Mouse (Mus musculus) kidney, embryonic 15.5 days (tissue): ENCODE results near the gene Tpo. TPM values are rescaled to one million over a fixed set of nuclear protein-coding genes. Genes with fewer than 3 reads are reported as not detected.

Source experiments
- ATAC-seq: fragments of 200-750 bp; cut with Nextera tagmentation; replicated peaks from 2 replicates; pipeline ENCODE4 v1.8.0; 2017; ENCODE audit warnings: moderate TSS enrichment; ENCODE audit not compliant: low FRiP score
- H3K27ac ChIP-seq: fragments of 300-500 bp; sonication (generic); 2 replicates; pipeline ENCODE4 v1.5.1; 2015; ENCODE audit warnings: mild to moderate bottlenecking, inconsistent platforms
- H3K27me3 ChIP-seq: fragments of 300-500 bp; sonication (generic); 2 replicates; pipeline ENCODE4 v1.6.1; 2015; ENCODE audit warnings: inconsistent platforms
- H3K36me3 ChIP-seq: fragments of 300-500 bp; sonication (generic); 2 replicates; pipeline ENCODE4 v1.6.1; 2015; ENCODE audit warnings: inconsistent platforms
- H3K4me1 ChIP-seq: fragments of 300-500 bp; sonication (generic); 2 replicates; pipeline ENCODE4 v1.6.1; 2015; ENCODE audit warnings: inconsistent platforms
- H3K4me2 ChIP-seq: fragments of 300-500 bp; sonication (generic); 2 replicates; pipeline ENCODE4 v1.6.1; 2015; ENCODE audit warnings: moderate library complexity, mild to moderate bottlenecking, inconsistent platforms
- H3K4me3 ChIP-seq: fragments of 300-500 bp; sonication (generic); replicated peaks from 2 replicates; pipeline ENCODE4 v1.5.1; 2015; ENCODE audit warnings: mild to moderate bottlenecking, inconsistent platforms
- H3K9ac ChIP-seq: fragments of 300-500 bp; sonication (generic); 2 replicates; pipeline ENCODE4 v1.6.1; 2015; ENCODE audit warnings: mild to moderate bottlenecking, inconsistent platforms
- H3K9me3 ChIP-seq: fragments of 300-500 bp; sonication (generic); replicated peaks from 2 replicates; pipeline ENCODE4 v1.6.1; 2016; ENCODE audit warnings: inconsistent platforms
- WGBS: fragments of 180-500 bp; shearing (Covaris S2); methylation state at CpG from one replicate; pipeline ENCODE4 v1.1.7; 2015; ENCODE audit warnings: mixed read lengths; 5-methylcytosine and 5-hydroxymethylcytosine counted together
- polyA plus RNA-seq: library from polyadenylated mRNA; unstranded; fragments of >200 nt; fragmentation: Nextera tagmentation; extraction: Ambion mirVana; gene quantifications from 2 replicates; pipeline ENCODE4 v1.2.1, GENCODE M21; 2015

The Tpo gene
- polyA plus RNA-seq, 1 experiment from 2014 or later: not detected

DNA sequence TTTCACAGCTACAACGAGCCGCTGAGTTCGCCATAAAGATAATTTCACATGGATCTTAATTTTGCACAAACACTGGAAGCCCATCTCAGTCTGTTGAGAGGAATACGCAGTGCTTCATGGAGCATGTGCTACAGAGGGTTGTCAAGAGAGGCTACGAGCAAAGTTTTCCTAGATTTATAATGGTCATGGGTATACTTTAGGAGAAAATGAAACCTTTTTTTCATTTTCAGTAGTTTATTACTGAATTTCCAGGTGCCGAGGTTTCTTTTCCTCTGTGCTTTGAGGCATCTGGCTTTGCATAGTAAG is 3.1 kb downstream of the Tpo start:
- 58% methylated on average over 6 of the region's 6 CpGs for WGBS
- no peaks in the 10 kb centered on the region for H3K9me3 ChIP-seq
- no peaks in the 10 kb centered on the region for H3K36me3 ChIP-seq
- H3K4me3 ChIP-seq: no peak overlapping the region
- 0 out of 2 replicates have a peak overlapping the region, but pooled peaks have one; percentile 2 for H3K4me2 ChIP-seq
- no peaks in the 10 kb centered on the region for H3K4me1 ChIP-seq
- no peaks in the 10 kb centered on the region for H3K27me3 ChIP-seq
- no peak for ATAC-seq
- no peak overlapping the region for H3K9ac ChIP-seq
- no peak overlapping the region for H3K27ac ChIP-seq

DNA sequence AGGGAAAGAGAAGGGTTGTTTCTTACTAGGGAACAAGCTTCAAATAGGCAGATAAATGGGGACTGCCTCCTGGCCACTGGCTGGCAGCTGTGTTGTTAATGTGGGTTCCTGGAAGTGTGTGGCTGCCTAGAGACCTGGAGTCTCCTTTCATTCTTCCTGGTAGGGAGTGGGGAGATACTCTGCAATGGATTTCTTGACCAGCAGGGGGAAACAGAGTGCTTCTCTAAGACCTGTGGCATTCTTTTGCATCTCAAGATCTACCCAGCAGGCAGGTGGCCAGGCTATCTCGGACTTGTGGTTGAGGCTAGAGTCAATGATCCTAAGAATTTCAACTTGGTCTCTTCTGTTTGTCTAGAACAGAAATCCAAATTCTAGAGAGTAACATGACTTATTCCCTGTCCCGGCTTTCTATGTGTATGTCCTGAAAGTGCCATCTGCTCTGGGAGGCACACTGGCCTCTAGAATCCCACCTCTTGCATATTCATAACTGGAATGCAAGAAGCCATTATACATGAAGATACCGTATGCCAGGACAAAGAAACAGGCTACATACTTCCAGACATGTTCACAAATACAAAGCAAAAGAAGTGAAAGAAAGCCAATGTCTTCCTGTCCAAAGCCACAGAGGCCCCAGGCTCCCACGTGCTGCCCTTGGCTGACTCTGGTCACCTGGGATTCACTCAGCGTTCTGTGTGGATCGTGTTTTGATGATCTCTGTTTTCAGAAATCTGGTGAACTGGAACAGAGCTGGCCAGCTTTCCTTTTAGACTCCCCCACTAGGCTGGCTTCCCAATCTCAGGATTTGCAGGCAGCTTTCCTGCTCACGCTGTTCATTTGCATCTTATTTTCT is 3.6 kb downstream of the Tpo start:
- ATAC-seq: peak; percentile 79
- H3K36me3 ChIP-seq: no peaks in the 10 kb centered on the region
- no peaks in the 10 kb centered on the region for H3K4me1 ChIP-seq
- no peak overlapping the region for H3K4me3 ChIP-seq
- no peaks in the 10 kb centered on the region for H3K27me3 ChIP-seq
- no peaks in the 10 kb centered on the region for H3K9me3 ChIP-seq
- no peak overlapping the region for H3K9ac ChIP-seq
- H3K27ac ChIP-seq: no peak overlapping the region
- 0 out of 2 replicates have a peak overlapping the region, but pooled peaks have one; percentile 2 for H3K4me2 ChIP-seq
- WGBS: 45% methylated on average over 7 of the region's 7 CpGs

DNA sequence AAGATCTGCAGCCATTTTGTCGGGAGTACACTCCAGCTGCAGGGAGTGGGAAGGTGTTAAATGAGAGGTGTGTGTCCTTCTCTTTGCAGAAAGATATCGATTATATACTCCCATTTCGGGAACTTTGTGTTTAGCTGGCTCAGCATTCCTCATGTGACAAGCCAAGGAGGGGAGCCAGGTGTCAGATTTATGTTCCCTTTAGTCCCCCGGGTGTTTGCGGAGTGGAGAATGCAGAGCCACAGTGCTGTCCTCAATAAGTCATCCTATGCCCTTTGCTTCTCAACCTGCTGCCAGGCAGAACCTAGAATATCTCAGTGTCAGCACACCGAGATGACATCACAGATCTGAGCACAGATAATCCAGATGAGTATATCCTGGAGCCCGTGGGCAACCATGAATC is 10.1 kb downstream of the Tpo start:
- no peak for ATAC-seq
- Histone ChIP-seq H3K9ac (no peak overlapping the region), H3K27ac (no peak overlapping the region), H3K9me3 (no peaks in the 10 kb centered on the region), H3K36me3 (no peaks in the 10 kb centered on the region), H3K4me3 (no peak overlapping the region), H3K4me2 (no peak overlapping the region), H3K27me3 (no peaks in the 10 kb centered on the region), H3K4me1 (no peaks in the 10 kb centered on the region)
- WGBS: 37% methylated on average over 7 of the region's 7 CpGs

DNA sequence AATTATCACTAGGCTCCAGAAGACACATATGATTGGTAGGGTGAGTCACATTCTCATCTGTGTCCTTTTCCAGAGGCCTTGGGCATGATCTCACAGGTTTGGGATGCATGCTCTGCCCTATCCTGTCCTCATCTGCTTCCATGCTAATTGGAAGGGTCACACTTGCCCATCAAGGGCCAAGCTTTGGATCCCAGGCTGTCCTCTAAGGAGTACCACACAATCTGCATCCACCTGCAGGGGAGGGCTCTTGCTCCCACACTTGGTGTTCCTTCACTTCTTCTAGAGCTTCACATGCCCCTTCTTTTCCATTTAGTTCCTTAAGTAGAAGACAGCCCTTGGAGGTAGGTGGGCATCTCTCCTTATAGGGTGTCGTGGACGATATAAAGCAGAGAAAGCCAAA is 20.2 kb downstream of the Tpo start:
- no peak for ATAC-seq
- Histone ChIP-seq H3K4me1 (no peaks in the 10 kb centered on the region), H3K27me3 (no peaks in the 10 kb centered on the region), H3K4me3 (no peak overlapping the region), H3K9me3 (no peaks in the 10 kb centered on the region), H3K9ac (no peak overlapping the region), H3K27ac (no peak overlapping the region), H3K4me2 (no peak overlapping the region), H3K36me3 (no peaks in the 10 kb centered on the region)
- 91% methylated on average over 2 of the region's 2 CpGs for WGBS

DNA sequence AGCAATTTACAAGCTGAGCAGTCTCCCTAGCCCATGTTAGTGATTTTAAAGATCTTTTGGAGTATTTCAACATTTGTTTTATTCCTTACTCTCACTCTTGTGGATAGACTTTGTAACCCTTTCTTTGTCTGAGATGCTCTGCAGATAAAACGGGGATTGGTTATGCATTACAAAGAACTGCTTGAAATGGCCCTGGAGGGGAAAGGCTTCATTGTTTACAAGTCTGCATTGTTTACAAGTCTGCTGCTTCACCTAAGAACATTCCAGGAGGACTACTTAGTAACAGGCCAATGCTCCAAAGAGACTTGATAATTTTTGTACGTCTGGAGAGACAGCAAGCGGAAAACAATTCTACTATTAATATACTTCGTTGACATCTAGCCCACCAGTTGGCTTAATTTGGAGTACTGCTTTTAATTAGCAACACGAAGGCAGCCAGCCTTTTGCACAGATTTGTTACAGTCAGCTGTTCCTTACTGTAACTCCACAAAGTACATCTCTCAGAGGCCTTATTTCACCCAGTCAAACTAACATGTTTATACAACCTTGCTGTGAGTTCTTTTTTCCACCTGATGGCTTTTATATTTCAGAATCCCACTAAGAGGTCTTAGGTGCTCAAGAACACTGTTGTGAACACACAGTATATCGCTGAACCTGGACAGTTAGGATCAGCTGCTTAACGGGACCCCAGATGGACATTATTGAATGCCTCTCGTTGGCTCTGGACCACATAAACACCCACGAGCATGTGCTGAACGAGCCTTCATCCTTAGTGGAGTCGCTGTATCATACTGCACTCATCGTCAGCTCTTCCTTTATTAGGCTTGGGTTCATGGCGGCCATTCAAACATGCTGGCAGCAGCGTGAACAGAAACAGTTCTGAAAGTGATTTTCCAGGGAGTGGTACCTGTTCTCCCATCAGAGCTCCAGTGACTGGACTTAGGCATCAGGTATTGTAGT is 22.5 kb downstream of the Tpo start:
- H3K4me3 ChIP-seq: no peak overlapping the region
- ATAC-seq: no peak
- H3K36me3 ChIP-seq: no peaks in the 10 kb centered on the region
- H3K27ac ChIP-seq: no peak overlapping the region
- no peaks in the 10 kb centered on the region for H3K9me3 ChIP-seq
- no peaks in the 10 kb centered on the region for H3K27me3 ChIP-seq
- 82% methylated on average over 14 of the region's 14 CpGs for WGBS
- no peak overlapping the region for H3K4me2 ChIP-seq
- H3K9ac ChIP-seq: no peak overlapping the region
- H3K4me1 ChIP-seq: no peaks in the 10 kb centered on the region

DNA sequence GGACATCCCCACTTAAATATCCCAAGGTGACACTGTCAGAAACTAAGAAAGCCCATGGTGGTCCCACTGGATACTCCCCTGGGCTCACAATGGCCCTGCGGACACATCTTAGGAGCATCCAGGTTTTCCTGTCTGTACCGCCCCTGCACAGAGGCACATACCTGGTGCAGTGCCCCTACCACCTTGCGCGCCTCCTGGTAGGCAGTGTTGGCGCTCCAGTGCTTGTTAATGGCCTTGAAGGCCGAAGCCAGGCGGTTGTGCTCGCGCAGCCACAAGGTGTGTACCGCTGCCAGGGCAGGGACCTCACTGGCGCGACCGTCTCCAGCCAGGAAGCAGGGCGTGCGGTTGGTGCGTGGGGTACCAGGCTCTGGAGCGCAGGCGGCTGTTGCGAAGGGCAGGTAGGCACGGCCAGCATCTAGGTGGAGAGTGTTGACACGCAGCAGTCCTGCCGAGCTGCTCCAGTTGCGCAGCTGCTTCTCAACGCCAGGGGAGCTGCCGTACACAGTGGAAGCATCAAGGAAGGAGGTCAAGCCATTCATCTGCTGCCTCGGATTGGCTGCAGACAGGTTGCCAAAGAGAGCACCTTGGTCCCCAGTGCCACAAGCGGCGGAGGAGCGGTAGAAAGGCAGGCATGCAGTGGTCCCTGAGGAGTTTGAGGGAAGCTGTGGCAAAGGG is 29.4 kb downstream of the Tpo start:
- Histone ChIP-seq H3K9ac (no peak overlapping the region), H3K27me3 (peaks cover 6% of the 10 kb centered on the region; the same call in 1 of the 2 replicates), H3K36me3 (no peaks in the 10 kb centered on the region), H3K4me2 (peak overlapping the region; percentile 39), H3K9me3 (no peaks in the 10 kb centered on the region), H3K4me3 (no peak overlapping the region), H3K4me1 (0 out of 2 replicates have a peak, but pooled peaks cover 4% of the 10 kb centered on the region), H3K27ac (no peak overlapping the region)
- 0 out of 2 replicates have a peak, but pooled peaks have one; percentile 15 for ATAC-seq
- WGBS: 39% methylated on average over 29 of the region's 29 CpGs

DNA sequence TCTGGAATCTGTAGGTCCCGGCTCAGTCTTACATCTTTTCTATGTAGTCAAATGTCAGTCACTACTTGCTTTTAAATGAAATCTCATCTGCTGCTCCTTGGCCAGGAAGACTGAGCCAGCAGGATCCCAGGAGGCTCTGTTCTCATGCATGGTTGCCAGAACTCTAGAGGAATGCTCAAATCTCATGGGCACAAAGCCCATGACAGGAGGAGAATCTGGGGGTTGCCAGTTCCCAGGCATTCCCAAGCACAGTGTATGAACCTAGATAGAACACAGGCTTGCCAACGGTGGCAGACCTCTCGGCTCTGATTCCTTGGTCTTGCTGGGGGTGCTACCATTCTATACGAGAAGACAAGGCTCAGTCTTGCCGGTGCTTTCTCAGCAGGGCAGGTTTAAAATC is 40.3 kb downstream of the Tpo start:
- no peak overlapping the region for H3K9ac ChIP-seq
- H3K27ac ChIP-seq: no peak overlapping the region
- no peaks in the 10 kb centered on the region for H3K9me3 ChIP-seq
- ATAC-seq: no peak
- no peak overlapping the region for H3K4me3 ChIP-seq
- H3K27me3 ChIP-seq: no peaks in the 10 kb centered on the region
- 95% methylated on average over 5 of the region's 5 CpGs for WGBS
- H3K36me3 ChIP-seq: no peaks in the 10 kb centered on the region
- H3K4me1 ChIP-seq: no peaks in the 10 kb centered on the region
- H3K4me2 ChIP-seq: no peak overlapping the region

DNA sequence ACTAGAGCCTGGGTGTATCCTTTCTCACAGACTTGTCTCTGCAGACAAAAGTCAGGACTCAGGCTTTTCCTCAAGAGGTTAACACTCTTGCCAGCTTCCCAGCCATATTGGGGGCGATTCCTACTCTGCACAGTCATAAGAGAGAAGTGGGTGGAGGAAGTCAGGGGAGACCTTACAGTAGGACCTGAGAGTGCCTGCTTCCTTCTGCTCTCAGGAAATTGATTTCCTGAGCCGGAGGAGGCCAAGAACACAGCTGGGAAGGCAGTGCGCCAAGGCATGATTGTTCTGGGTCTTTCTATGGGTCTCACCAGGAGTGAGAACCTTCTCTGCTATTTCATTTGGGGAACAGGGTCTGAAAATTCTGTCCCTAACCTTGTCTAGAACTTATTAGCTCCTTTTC is 48.5 kb downstream of the Tpo start:
- 57% methylated on average over 3 of the region's 3 CpGs for WGBS
- Histone ChIP-seq H3K36me3 (no peaks in the 10 kb centered on the region), H3K9me3 (0 out of 2 replicates have a peak, but pooled peaks cover 4% of the 10 kb centered on the region), H3K27ac (no peak overlapping the region), H3K4me3 (no peak overlapping the region), H3K27me3 (no peaks in the 10 kb centered on the region), H3K9ac (no peak overlapping the region), H3K4me1 (no peaks in the 10 kb centered on the region), H3K4me2 (no peak overlapping the region)
- no peak for ATAC-seq

DNA sequence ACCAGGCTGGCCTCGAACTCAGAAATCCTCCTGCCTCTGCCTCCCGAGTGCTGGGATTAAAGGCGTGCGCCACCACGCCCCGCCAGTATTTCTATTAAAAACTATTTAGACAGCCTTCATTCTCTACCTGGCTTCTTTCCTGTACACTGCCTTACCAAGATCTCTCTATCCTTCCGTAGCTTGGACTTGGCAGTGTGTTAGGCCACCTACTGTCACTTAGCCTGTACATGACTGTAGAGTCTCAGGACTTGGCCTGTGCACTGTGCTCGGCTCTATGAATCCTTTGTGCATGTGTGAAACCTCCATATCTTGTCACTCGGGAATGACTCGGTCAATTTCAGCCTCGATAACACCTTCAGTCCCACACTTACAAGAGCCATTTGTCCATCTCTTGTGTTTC is 55.4 kb downstream of the Tpo start:
- Histone ChIP-seq H3K27ac (no peak overlapping the region), H3K4me2 (no peak overlapping the region), H3K4me3 (no peak overlapping the region), H3K36me3 (no peaks in the 10 kb centered on the region), H3K4me1 (no peaks in the 10 kb centered on the region), H3K9ac (no peak overlapping the region), H3K27me3 (no peaks in the 10 kb centered on the region), H3K9me3 (0 out of 2 replicates have a peak, but pooled peaks cover 4% of the 10 kb centered on the region)
- ATAC-seq: no peak
- WGBS: 93% methylated on average over 11 of the region's 11 CpGs

DNA sequence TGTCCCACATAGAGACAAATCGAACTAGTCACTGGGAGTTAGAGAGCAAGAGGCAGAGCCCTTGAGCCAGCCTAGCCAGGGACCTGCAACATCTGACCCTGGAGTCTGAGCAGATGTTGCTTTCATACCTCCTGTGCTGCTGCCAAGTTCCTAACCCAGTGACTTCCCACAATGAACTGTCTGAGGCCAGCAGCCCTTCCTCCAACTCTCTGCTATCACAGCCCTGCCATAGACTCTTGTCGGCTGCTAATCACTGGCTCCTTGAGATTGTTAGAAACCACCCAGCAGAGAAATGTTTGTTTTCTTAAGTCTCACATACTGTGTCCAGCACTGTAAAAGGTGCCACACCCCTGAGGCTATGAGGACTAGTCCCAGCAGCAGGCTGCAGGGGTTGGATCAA is 56.1 kb downstream of the Tpo start:
- ATAC-seq: no peak
- no peak overlapping the region for H3K27ac ChIP-seq
- no peaks in the 10 kb centered on the region for H3K36me3 ChIP-seq
- H3K9me3 ChIP-seq: 0 out of 2 replicates have a peak, but pooled peaks cover 4% of the 10 kb centered on the region
- H3K4me2 ChIP-seq: no peak overlapping the region
- no peak overlapping the region for H3K9ac ChIP-seq
- no peak overlapping the region for H3K4me3 ChIP-seq
- WGBS: 51% methylated on average over 2 of the region's 2 CpGs
- H3K27me3 ChIP-seq: no peaks in the 10 kb centered on the region
- no peaks in the 10 kb centered on the region for H3K4me1 ChIP-seq

DNA sequence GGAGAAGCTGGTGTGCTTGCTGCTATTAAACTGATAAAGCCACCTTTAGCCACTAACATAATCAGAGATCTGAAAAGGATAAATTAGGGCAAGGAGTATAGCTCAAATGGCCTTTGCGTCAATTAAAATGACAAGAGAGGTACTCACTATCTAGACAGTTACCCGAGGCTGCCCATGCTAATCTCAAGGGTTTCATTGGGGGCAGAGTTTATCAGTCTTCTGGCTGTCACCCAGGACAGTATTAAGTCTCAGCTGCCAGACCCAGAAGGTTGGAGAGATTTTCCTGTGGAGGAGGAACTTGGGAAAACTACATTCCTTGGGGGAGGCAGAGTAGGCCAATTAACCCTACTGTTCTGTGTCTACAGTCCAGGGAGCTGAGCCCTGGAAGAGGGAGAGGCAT is 63.1 kb downstream of the Tpo start:
- WGBS: 33% methylated on average over 2 of the region's 2 CpGs
- Histone ChIP-seq H3K4me1 (peaks cover 9% of the 10 kb centered on the region), H3K9ac (no peak overlapping the region), H3K4me2 (no peak overlapping the region), H3K27me3 (no peaks in the 10 kb centered on the region), H3K4me3 (no peak overlapping the region), H3K9me3 (no peaks in the 10 kb centered on the region), H3K36me3 (no peaks in the 10 kb centered on the region), H3K27ac (no peak overlapping the region)
- peak; percentile 67 for ATAC-seq

DNA sequence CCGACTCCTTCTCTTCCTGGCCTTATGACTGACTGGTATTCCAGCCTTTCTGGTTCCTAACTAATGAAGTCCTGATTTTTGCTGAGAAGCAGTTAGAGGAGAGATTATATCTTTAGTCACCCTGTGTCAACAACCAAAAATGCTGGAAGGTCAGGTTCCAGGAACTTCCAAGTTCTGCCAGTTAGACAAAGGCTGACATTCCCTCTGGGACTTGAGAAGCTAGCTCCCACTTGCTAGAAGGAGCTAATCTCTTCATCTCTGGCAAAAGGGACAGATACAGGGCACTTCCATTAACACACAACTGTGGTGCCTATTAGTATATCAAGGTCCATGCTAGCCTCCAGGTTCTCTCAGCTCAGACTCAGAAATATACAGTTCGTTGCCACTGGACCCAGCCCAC is 64.6 kb downstream of the Tpo start:
- no peak overlapping the region for H3K4me2 ChIP-seq
- 74% methylated on average over 2 of the region's 2 CpGs for WGBS
- no peaks in the 10 kb centered on the region for H3K27me3 ChIP-seq
- no peak overlapping the region for H3K27ac ChIP-seq
- no peak for ATAC-seq
- no peak overlapping the region for H3K4me3 ChIP-seq
- no peaks in the 10 kb centered on the region for H3K36me3 ChIP-seq
- no peak overlapping the region for H3K9ac ChIP-seq
- H3K9me3 ChIP-seq: no peaks in the 10 kb centered on the region
- peaks cover 9% of the 10 kb centered on the region for H3K4me1 ChIP-seq
